Mouse (Mus musculus) stomach, embryonic 14.5 days (tissue): ENCODE data around the gene Mta1. TPM values are rescaled to one million over a fixed set of nuclear protein-coding genes. Genes with fewer than 3 reads are reported as not detected.

ENCODE experiments used
- ATAC-seq: fragments of 200-750 bp; cut with Nextera tagmentation; 2 replicates; pipeline ENCODE4 v1.8.0; 2017; ENCODE audit warnings: low read depth, moderate TSS enrichment; ENCODE audit not compliant: insufficient number of reproducible peaks, insufficient read depth, low FRiP score
- H3K27ac ChIP-seq: fragments of 300-500 bp; sonication (generic); 2 replicates; pipeline ENCODE4 v1.5.1; 2014; ENCODE audit warnings: mild to moderate bottlenecking, low read length, moderate library complexity, mixed read lengths
- H3K27me3 ChIP-seq: fragments of 300-500 bp; sonication (generic); 2 replicates; pipeline ENCODE4 v1.6.1; 2014; ENCODE audit warnings: low read length, control low read depth, mixed read lengths; ENCODE audit not compliant: control insufficient read depth, insufficient read depth
- H3K36me3 ChIP-seq: fragments of 300-500 bp; sonication (generic); 2 replicates; pipeline ENCODE4 v1.6.1; 2014; ENCODE audit warnings: mild to moderate bottlenecking, control low read depth, low read length, moderate library complexity, mixed read lengths; ENCODE audit not compliant: control insufficient read depth, insufficient read depth
- H3K4me1 ChIP-seq: fragments of 300-500 bp; sonication (generic); 2 replicates; pipeline ENCODE4 v1.6.1; 2014; ENCODE audit warnings: low read length, control low read depth, mixed read lengths; ENCODE audit not compliant: control insufficient read depth, insufficient read depth
- H3K4me2 ChIP-seq: fragments of 300-500 bp; sonication (generic); replicated peaks from 2 replicates; pipeline ENCODE4 v1.6.1; 2014; ENCODE audit warnings: low read depth, low read length, control low read depth
- H3K4me3 ChIP-seq: fragments of 300-500 bp; sonication (generic); 2 replicates; pipeline ENCODE4 v1.5.1; 2014; ENCODE audit warnings: low read depth, low read length, control low read depth
- H3K9ac ChIP-seq: fragments of 300-500 bp; sonication (generic); replicated peaks from 2 replicates; pipeline ENCODE4 v1.6.1; 2014; ENCODE audit warnings: low read depth, mild to moderate bottlenecking, control low read depth, low read length, moderate library complexity, mixed read lengths
- H3K9me3 ChIP-seq: fragments of 300-500 bp; sonication (generic); 2 replicates; pipeline ENCODE4 v1.6.1; 2016; ENCODE audit warnings: low read depth, low read length, control low read depth; ENCODE audit not compliant: control insufficient read depth
- WGBS: fragments of 180-500 bp; shearing (Covaris S2); extraction: QIAGEN DNeasy Blood & Tissue Kit; methylation state at CpG from one replicate; pipeline ENCODE4 v1.1.7; 2014; 5-methylcytosine and 5-hydroxymethylcytosine counted together
- polyA plus RNA-seq: library from polyadenylated mRNA; unstranded; fragments of >200 nt; fragmentation: Nextera tagmentation; extraction: Ambion mirVana; gene quantifications from 2 replicates; pipeline ENCODE4 v1.2.1, GENCODE M21; 2014

Gene Mta1
- polyA plus RNA-seq, 1 experiment from 2014 or later, result 21.8 TPM

GRCm38 (mm10) chr12:113114141-113114540, 16.1 kb downstream of the Mta1 start:
- Histone ChIP-seq H3K4me3 (no peak overlapping the region), H3K27me3 (no peaks in the 10 kb centered on the region), H3K9me3 (no peaks in the 10 kb centered on the region), H3K4me2 (no peak overlapping the region), H3K4me1 (no peaks in the 10 kb centered on the region), H3K36me3 (peaks cover 56% of the 10 kb centered on the region), H3K9ac (no peak overlapping the region), H3K27ac (no peak overlapping the region)
- ATAC-seq, result no peak
- 91% methylated on average over 4 of the region's 4 CpGs for WGBS

GRCm38 (mm10) chr12:113114856-113115538, 16.9 kb downstream of the Mta1 start:
- Histone ChIP-seq H3K36me3 (peaks cover 57% of the 10 kb centered on the region), H3K4me2 (no peak overlapping the region), H3K27ac (no peak overlapping the region), H3K27me3 (no peaks in the 10 kb centered on the region), H3K9ac (no peak overlapping the region), H3K4me3 (no peak overlapping the region), H3K4me1 (no peaks in the 10 kb centered on the region), H3K9me3 (no peaks in the 10 kb centered on the region)
- WGBS, result 74% methylated on average over 16 of the region's 16 CpGs
- no peak for ATAC-seq

GRCm38 (mm10) chr12:113119516-113120410, 21.7 kb downstream of the Mta1 start:
- H3K27ac ChIP-seq, result no peak overlapping the region
- H3K36me3 ChIP-seq, result peaks cover 74% of the 10 kb centered on the region
- H3K9me3 ChIP-seq, result no peaks in the 10 kb centered on the region
- H3K9ac ChIP-seq, result no peak overlapping the region
- no peaks in the 10 kb centered on the region for H3K4me1 ChIP-seq
- no peak overlapping the region for H3K4me2 ChIP-seq
- no peak overlapping the region for H3K4me3 ChIP-seq
- H3K27me3 ChIP-seq, result no peaks in the 10 kb centered on the region
- peak; percentile 54; the same call in 1 of the 2 replicates for ATAC-seq
- 87% methylated on average over 20 of the region's 20 CpGs for WGBS

GRCm38 (mm10) chr12:113124726-113125125, 26.6 kb downstream of the Mta1 start:
- no peak overlapping the region for H3K27ac ChIP-seq
- no peaks in the 10 kb centered on the region for H3K9me3 ChIP-seq
- H3K36me3 ChIP-seq, result peaks cover 92% of the 10 kb centered on the region
- no peak overlapping the region for H3K4me2 ChIP-seq
- H3K4me1 ChIP-seq, result no peaks in the 10 kb centered on the region
- H3K27me3 ChIP-seq, result no peaks in the 10 kb centered on the region
- no peak overlapping the region for H3K9ac ChIP-seq
- ATAC-seq, result no peak
- no peak overlapping the region for H3K4me3 ChIP-seq
- 83% methylated on average over 6 of the region's 6 CpGs for WGBS

- no peak overlapping the region for H3K4me3 ChIP-seq
- no peak for ATAC-seq
- 97% methylated on average over 8 of the region's 8 CpGs for WGBS
Observed at GRCm38 (mm10) chr12:113130732-113131131, 32.7 kb downstream of the Mta1 start.

GRCm38 (mm10) chr12:113131601-113132000, 33.5 kb downstream of the Mta1 start:
- H3K4me2 ChIP-seq, result no peak overlapping the region
- peaks cover 98% of the 10 kb centered on the region for H3K36me3 ChIP-seq
- no peak overlapping the region for H3K4me3 ChIP-seq
- no peak overlapping the region for H3K27ac ChIP-seq
- H3K4me1 ChIP-seq, result no peaks in the 10 kb centered on the region
- no peak for ATAC-seq
- 97% methylated on average over 14 of the region's 14 CpGs for WGBS
- no peaks in the 10 kb centered on the region for H3K9me3 ChIP-seq
- no peak overlapping the region for H3K9ac ChIP-seq
- H3K27me3 ChIP-seq, result no peaks in the 10 kb centered on the region

More at GRCm38 (mm10) chr12:113130732-113131131, 32.7 kb downstream of the Mta1 start:
- Histone ChIP-seq H3K4me1 (no peaks in the 10 kb centered on the region), H3K27me3 (no peaks in the 10 kb centered on the region), H3K9me3 (no peaks in the 10 kb centered on the region), H3K4me2 (no peak overlapping the region), H3K9ac (no peak overlapping the region), H3K27ac (no peak overlapping the region), H3K36me3 (peaks cover 98% of the 10 kb centered on the region)

- ATAC-seq, result peak; percentile 50; the same call in 1 of the 2 replicates
- Histone ChIP-seq H3K27me3 (no peaks in the 10 kb centered on the region), H3K27ac (no peak overlapping the region), H3K36me3 (peaks cover 98% of the 10 kb centered on the region), H3K4me2 (no peak overlapping the region), H3K9ac (no peak overlapping the region), H3K4me1 (no peaks in the 10 kb centered on the region), H3K9me3 (no peaks in the 10 kb centered on the region), H3K4me3 (no peak overlapping the region)
- WGBS, result 31% methylated on average over 2 of the region's 2 CpGs
Observed at GRCm38 (mm10) chr12:113132567-113132966, 34.5 kb downstream of the Mta1 start.

GRCm38 (mm10) chr12:113133260-113133659, 35.2 kb downstream of the Mta1 start:
- Histone ChIP-seq H3K4me3 (no peak overlapping the region), H3K9ac (no peak overlapping the region), H3K27me3 (no peaks in the 10 kb centered on the region), H3K27ac (no peak overlapping the region), H3K4me2 (no peak overlapping the region), H3K36me3 (peaks cover 96% of the 10 kb centered on the region), H3K4me1 (no peaks in the 10 kb centered on the region), H3K9me3 (no peaks in the 10 kb centered on the region)
- WGBS, result 91% methylated on average over 9 of the region's 9 CpGs
- no peak for ATAC-seq
